Mouse (Mus musculus) stomach, adult 2 months (tissue): ENCODE data around the gene Haus3. TPM values are rescaled to one million over a fixed set of nuclear protein-coding genes. Genes with fewer than 3 reads are reported as not detected.

Experiments used
- polyA plus RNA-seq: library from polyadenylated mRNA; depleted of rRNA; stranded (reverse); fragments of >200 nt; gene quantifications from 2 replicates; pipeline ENCODE4 v1.2.3, GENCODE M21; 2012; rRNA removed

Haus3 gene
- 0.03 TPM in 1 of 2 replicates, not detected in the other for polyA plus RNA-seq

DNA sequence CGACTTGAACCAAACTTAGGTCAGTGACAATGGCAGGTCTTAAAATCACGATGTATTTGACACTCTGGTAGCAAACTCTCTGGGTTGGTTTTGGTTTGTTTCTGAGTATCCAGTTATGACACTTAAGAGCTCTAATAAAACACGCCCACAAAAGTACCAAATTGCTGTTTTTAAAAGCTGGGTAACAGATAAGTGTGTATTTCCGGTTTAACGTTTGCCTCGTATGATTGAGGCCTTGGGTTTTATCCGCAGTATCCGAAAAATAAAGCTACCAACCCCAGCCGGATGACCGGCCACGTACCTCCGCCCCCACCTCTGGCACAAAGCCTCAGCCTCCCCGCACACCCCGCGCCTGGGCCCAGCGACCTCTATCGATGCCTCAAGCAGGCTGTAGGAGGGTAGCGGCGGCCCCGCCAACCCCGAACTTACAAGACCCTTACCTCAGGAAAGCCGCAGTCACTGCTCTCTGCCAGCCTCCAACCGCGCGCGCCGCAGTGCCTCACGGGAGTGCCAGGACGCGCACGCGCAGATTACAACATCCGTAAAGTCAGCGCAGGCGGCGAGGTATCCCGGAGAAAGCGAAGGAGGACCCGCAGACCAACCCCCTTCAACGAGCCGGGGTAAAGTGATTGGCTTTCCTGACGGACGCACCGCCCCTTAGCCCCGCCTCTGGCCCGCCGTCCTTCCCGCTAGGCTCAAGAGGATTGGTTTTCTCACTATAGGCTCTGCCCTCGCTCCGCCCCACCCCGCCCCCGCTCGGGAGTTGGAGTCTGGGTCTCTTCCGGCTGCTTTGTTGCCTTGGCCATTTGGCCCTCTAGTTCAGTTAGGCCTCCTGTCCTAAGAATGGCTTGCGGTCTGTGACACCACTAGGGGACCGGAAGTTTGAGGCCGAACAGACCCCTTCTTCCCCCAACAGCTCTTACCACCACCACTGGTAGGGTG lies at the start of gene Haus3, which contains the start of gene Poln:
TSS of gene Haus3 (minus strand) at position 578 of the 942 bp plus-strand sequence.
TSS of gene Poln (minus strand) at position 499 of the 942 bp plus-strand sequence.

DNA sequence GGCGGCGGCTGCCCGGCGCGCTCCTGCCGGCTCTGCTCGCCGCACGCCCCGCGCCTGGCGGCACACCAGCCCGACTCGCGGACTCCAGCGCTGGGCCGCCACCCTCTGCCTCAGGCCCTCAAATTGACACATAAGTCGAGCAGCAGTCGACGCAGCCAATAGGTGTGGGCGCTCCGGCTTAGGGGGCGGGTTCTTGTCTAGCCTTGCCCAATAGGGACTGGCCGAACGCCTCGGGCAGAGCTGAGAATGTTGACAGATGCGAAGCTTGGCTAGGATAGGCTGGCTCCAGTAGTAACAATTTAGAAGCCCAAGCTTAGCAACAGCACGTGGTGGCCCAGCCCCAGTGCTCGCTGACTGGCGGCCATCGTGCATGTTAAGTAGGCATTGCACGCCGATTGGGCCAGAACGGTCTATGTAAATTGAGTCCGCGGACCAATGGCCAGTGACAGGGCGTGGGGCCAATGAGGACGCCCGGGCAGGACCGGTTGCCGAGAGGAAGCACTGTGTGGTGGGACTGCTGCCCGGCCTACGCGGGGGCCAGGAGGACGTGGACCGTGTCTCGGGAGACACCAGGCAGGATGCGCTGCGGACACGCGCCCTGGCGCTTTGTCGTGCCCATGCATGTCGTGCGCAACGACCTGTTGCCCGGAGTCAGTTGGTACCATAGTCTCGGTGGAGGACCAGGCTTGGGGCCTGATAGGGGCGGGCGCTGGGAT lies 18.4 kb upstream of the Haus3 start, which contains the start of gene Mxd4:
TSS of gene Mxd4 (minus strand) at position 120 of the 716 bp plus-strand sequence.

Other genes with a start within 250 kb of the Haus3 start
- gene Nelfa, start 233.1 kb downstream of the Haus3 start, polyA plus RNA-seq: 15.7 and 16.8 TPM in 2 replicates
- gene Gm1673, start 186.1 kb downstream of the Haus3 start, polyA plus RNA-seq: 9.2 and 33.3 TPM in 2 replicates
- gene Nat8l, start 173.5 kb downstream of the Haus3 start, polyA plus RNA-seq: 0.52 and 0.74 TPM in 2 replicates
- gene Poln, start 79 bp downstream of the Haus3 start, polyA plus RNA-seq: 0.92 TPM in 1 of 2 replicates, not detected in the other
- gene Mxd4, start 18.2 kb upstream of the Haus3 start, polyA plus RNA-seq: 67.3 and 78.8 TPM in 2 replicates
- 2.1 and 2.5 TPM in 2 replicates for gene Zfyve28, start 118.9 kb upstream of the Haus3 start, polyA plus RNA-seq
- gene Cfap99, start 119.1 kb upstream of the Haus3 start, polyA plus RNA-seq: not detected in 2 replicates
- gene Rnf4, start 166.8 kb upstream of the Haus3 start, polyA plus RNA-seq: 15.8 and 18.4 TPM in 2 replicates
- 6.6 and 10.2 TPM in 2 replicates for gene Fam193a, start 200.4 kb upstream of the Haus3 start, polyA plus RNA-seq